Mouse (Mus musculus): Measurements from ENCODE around the gene Gm2030.
"Not testable (repeated sequence)": the region's sequence is repeated elsewhere in the genome, so short reads cannot be mapped to it uniquely, and the experiment has no call there.

DNA sequence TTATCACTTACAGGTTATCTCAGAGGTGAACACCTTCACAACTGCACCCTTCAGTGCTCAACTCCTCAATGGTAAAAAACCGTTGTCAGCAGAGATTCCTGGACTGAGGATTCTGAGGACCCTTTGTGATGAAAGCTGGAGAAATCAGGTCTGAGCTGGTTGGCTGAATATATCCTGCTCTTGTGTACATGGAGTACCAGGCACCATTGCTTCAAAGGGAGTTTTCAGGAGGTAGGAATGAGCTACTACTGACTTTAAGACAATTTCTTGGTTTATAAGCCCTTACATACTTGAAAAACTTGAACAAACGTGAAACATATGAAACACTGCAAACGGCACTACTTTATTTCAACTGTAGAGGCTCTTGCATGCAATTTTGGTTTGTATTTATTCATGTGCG lies at the start of gene Gm2030:
- TF ChIP-seq CTCF (IDR thresholded peaks at IDR 0.05; ENCODE audit: control insufficient read depth, insufficient read depth, insufficient read length); CEBPB (IDR thresholded peaks at IDR 0.05; ENCODE audit: low read depth); MAX (IDR thresholded peaks at IDR 0.05); MYOG (IDR thresholded peaks at IDR 0.05; ENCODE audit: control insufficient read depth, extremely low read depth, insufficient read length); USF1 (IDR thresholded peaks at IDR 0.05; ENCODE audit: low read depth): not testable (repeated sequence)

Measured in C2C12 (cell line).